ENCODE assay signal across 14 mouse cellular contexts in genomic region chr10:60109336-60109735, GRCm38 (mm10). TPM values are rescaled to one million over a fixed set of nuclear protein-coding genes. Genes with fewer than 3 reads are reported as not detected.
DNase-seq lines count a peak whose midpoint lies in the region; ATAC-seq lines count a peak whose summit lies in the region.
"Had no signal": no experiment of that assay in that cellular context is flagged by ENCODE, and none has a peak within 500 bp of the region (broad histone marks: within the 10 kb centered on the region; RNA-seq: fewer than 3 reads in every experiment).

No protein-coding gene starts in this region.

- no peaks in the 10 kb centered on the region for H3K9me3 ChIP-seq in hindbrain, embryonic 10.5 days
- no peaks in the 10 kb centered on the region for H3K9me3 ChIP-seq in hindbrain, embryonic 11.5 days (ENCODE audit: control insufficient read depth, low read length)
- H3K9me3 ChIP-seq in hindbrain, embryonic 15.5 days: no peaks in the 10 kb centered on the region

- 0 out of 2 replicates have a peak overlapping the region, but pooled peaks have one; percentile 0 for H3K4me3 ChIP-seq in hindbrain, embryonic 10.5 days
- H3K4me3 ChIP-seq in hindbrain, embryonic 11.5 days (ENCODE audit: low read depth, low read length): no peak overlapping the region
- H3K4me3 ChIP-seq in hindbrain, embryonic 15.5 days: no peak overlapping the region
- H3K4me3 ChIP-seq: heart, adult 2 months had no signal

- DNase-seq in hindbrain, embryonic 10.5 days (ENCODE audit: low spot score): no peak
- DNase-seq in hindbrain, embryonic 11.5 days (ENCODE audit: low spot score): no peak
- peak; percentile 52 for DNase-seq in retina, postnatal 1 day
- no peak for DNase-seq in retina, embryonic 14.5 days (ENCODE audit: low spot score)
- no peak for DNase-seq in heart, adult 18-20 months
- DNase-seq in ovary, postnatal 14 days (ENCODE audit: low spot score): no peak
- DNase-seq in frontal cortex, postnatal 36 days (ENCODE audit: low spot score in 2 of 2): no peak
- DNase-seq: adrenal gland, postnatal 36 days; B cell, adult 2 months; heart, adult 2 months; heart, postnatal 14 days had no signal

- H3K27ac ChIP-seq in hindbrain, embryonic 10.5 days: no peak overlapping the region
- no peak overlapping the region for H3K27ac ChIP-seq in hindbrain, embryonic 11.5 days (ENCODE audit: low read depth, low read length)
- peak overlapping the region; percentile 27 for H3K27ac ChIP-seq in hindbrain, embryonic 15.5 days (replicated peaks)
- H3K27ac ChIP-seq: heart, adult 2 months; liver, embryonic 14.5 days had no signal

- peaks cover 47% of the 10 kb centered on the region for H3K4me1 ChIP-seq in hindbrain, embryonic 10.5 days (replicated peaks)
- H3K4me1 ChIP-seq in hindbrain, embryonic 11.5 days (replicated peaks; ENCODE audit: control insufficient read depth, insufficient read depth, low read length): peaks cover 10% of the 10 kb centered on the region
- peaks cover 58% of the 10 kb centered on the region for H3K4me1 ChIP-seq in hindbrain, embryonic 15.5 days (replicated peaks)

- 81% methylated on average over 8 of the region's 8 CpGs for WGBS in hindbrain, embryonic 10.5 days
- 85% methylated on average over 8 of the region's 8 CpGs for WGBS in hindbrain, embryonic 11.5 days
- 67% methylated on average over 8 of the region's 8 CpGs for WGBS in hindbrain, embryonic 15.5 days

- no peak overlapping the region for H3K9ac ChIP-seq in hindbrain, embryonic 11.5 days (ENCODE audit: low read depth, low read length)
- no peak overlapping the region for H3K9ac ChIP-seq in hindbrain, embryonic 15.5 days
- H3K9ac ChIP-seq: liver, embryonic 14.5 days had no signal

- ATAC-seq in hindbrain, embryonic 11.5 days (ENCODE audit: low FRiP score): no peak
- ATAC-seq in hindbrain, embryonic 15.5 days (ENCODE audit: low FRiP score, low read depth): no peak
- ATAC-seq: intestine, postnatal 0 days had no signal

- 0 out of 2 replicates have a peak, but pooled peaks cover 6% of the 10 kb centered on the region for H3K36me3 ChIP-seq in hindbrain, embryonic 10.5 days
- H3K36me3 ChIP-seq in hindbrain, embryonic 11.5 days (ENCODE audit: control insufficient read depth, insufficient read depth, low read length): no peaks in the 10 kb centered on the region
- H3K36me3 ChIP-seq in hindbrain, embryonic 15.5 days: no peaks in the 10 kb centered on the region

- no peak overlapping the region for H3K4me2 ChIP-seq in hindbrain, embryonic 11.5 days (replicated peaks; ENCODE audit: low read depth, low read length)
- H3K4me2 ChIP-seq in hindbrain, embryonic 15.5 days: peak overlapping the region; percentile 89

- H3K27me3 ChIP-seq in hindbrain, embryonic 10.5 days (ENCODE audit: insufficient read depth, poor library complexity, severe bottlenecking): peaks cover 71% of the 10 kb centered on the region
- peaks cover 15% of the 10 kb centered on the region for H3K27me3 ChIP-seq in hindbrain, embryonic 11.5 days (ENCODE audit: control insufficient read depth, insufficient read depth, low read length)
- H3K27me3 ChIP-seq in hindbrain, embryonic 15.5 days: no peaks in the 10 kb centered on the region

RNA-seq across cellular contexts. Expression of gene Spock2, which starts 3.3 kb away (rescaled TPM):
- polyA plus RNA-seq in hindbrain, embryonic 10.5 days (2016; fragmentation: Nextera tagmentation; extraction: Ambion mirVana): 17.7 and 20.4 TPM in 2 replicates
- 19.2 and 19.3 TPM in 2 replicates for polyA plus RNA-seq in hindbrain, embryonic 11.5 days (2014; fragmentation: Nextera tagmentation; extraction: Ambion mirVana)
- 106 and 113 TPM in 2 replicates for polyA plus RNA-seq in hindbrain, embryonic 15.5 days (2015; fragmentation: Nextera tagmentation; extraction: Ambion mirVana)
- 10 to 100 TPM; 10.3 to 16.2 TPM for total RNA-seq in heart, adult 18-20 months (2021)
